Mouse (Mus musculus) kidney, embryonic 14.5 days (tissue): Measurements from ENCODE around the gene Aoc3. TPM values are rescaled to one million over a fixed set of nuclear protein-coding genes. Genes with fewer than 3 reads are reported as not detected.

ENCODE experiments used
- ATAC-seq: fragments of 200-750 bp; cut with Nextera tagmentation; 2 replicates; pipeline ENCODE4 v1.8.0; 2017; ENCODE audit warnings: moderate number of reproducible peaks, mild to moderate bottlenecking, moderate TSS enrichment, moderate library complexity; ENCODE audit not compliant: low FRiP score, low TSS enrichment
- H3K27ac ChIP-seq: fragments of 300-500 bp; sonication (generic); 2 replicates; pipeline ENCODE4 v1.5.1; 2014; ENCODE audit warnings: low read depth, mild to moderate bottlenecking, low read length, moderate library complexity, mixed read lengths
- H3K27me3 ChIP-seq: fragments of 300-500 bp; sonication (generic); 2 replicates; pipeline ENCODE4 v1.6.1; 2014; ENCODE audit warnings: mild to moderate bottlenecking, low read length; ENCODE audit not compliant: control insufficient read depth, insufficient read depth
- H3K36me3 ChIP-seq: fragments of 300-500 bp; sonication (generic); 2 replicates; pipeline ENCODE4 v1.6.1; 2014; ENCODE audit warnings: low read length, mixed read lengths; ENCODE audit not compliant: control insufficient read depth, insufficient read depth
- H3K4me1 ChIP-seq: fragments of 300-500 bp; sonication (generic); 2 replicates; pipeline ENCODE4 v1.6.1; 2014; ENCODE audit warnings: low read length, mixed read lengths; ENCODE audit not compliant: control insufficient read depth, insufficient read depth
- H3K4me2 ChIP-seq: fragments of 300-500 bp; sonication (generic); replicated peaks from 2 replicates; pipeline ENCODE4 v1.6.1; 2014; ENCODE audit warnings: low read depth, mild to moderate bottlenecking, low read length
- H3K4me3 ChIP-seq: fragments of 300-500 bp; sonication (generic); 2 replicates; pipeline ENCODE4 v1.5.1; 2014; ENCODE audit warnings: mild to moderate bottlenecking, low read length
- H3K9ac ChIP-seq: fragments of 300-500 bp; sonication (generic); 2 replicates; pipeline ENCODE4 v1.6.1; 2014; ENCODE audit warnings: low read depth, mild to moderate bottlenecking, low read length, moderate library complexity
- H3K9me3 ChIP-seq: fragments of 300-500 bp; sonication (generic); 2 replicates; pipeline ENCODE4 v1.6.1; 2016; ENCODE audit warnings: low read length; ENCODE audit not compliant: control insufficient read depth
- WGBS: fragments of 180-500 bp; shearing (Covaris S2); extraction: QIAGEN DNeasy Blood & Tissue Kit; methylation state at CpG from one replicate; pipeline ENCODE4 v1.1.7; 2014; 5-methylcytosine and 5-hydroxymethylcytosine counted together
- polyA plus RNA-seq: library from polyadenylated mRNA; unstranded; fragments of >200 nt; fragmentation: Nextera tagmentation; extraction: Ambion mirVana; gene quantifications from 2 replicates; pipeline ENCODE4 v1.2.1, GENCODE M21; 2014

The Aoc3 gene
- polyA plus RNA-seq, 1 experiment from 2014 or later, result 0.37 TPM

DNA sequence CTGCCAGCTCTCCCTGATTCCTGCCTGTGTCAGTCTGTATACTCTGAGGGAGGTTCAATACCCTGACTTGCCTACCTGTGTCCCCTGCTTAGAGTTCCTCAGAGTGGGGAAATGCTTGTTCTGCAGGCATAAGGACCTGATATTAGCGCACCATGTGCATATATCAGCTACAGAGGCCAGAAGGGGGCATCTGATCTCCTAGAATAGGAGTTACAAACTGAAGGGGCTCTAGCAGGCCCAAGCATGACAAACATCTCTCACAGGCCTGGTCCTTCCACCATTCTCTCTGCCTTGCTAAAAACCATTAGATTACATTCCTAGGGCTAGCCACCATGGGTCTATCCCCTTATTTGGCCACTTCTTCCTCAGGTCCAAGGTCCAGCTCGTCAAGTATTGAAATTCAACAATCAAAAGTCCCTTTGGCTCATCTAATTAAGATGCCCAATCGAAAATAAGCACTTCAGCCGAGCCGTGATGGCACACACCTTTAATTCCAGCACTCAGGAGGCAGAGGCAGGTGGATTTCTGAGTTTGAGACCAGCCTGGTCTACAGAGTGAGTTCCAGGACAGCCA, 24.1 kb downstream of the Aoc3 start:
- no peaks in the 10 kb centered on the region for H3K9me3 ChIP-seq
- no peak overlapping the region for H3K27ac ChIP-seq
- H3K4me2 ChIP-seq, result no peak overlapping the region
- H3K4me1 ChIP-seq, result 0 out of 2 replicates have a peak, but pooled peaks cover 4% of the 10 kb centered on the region
- no peaks in the 10 kb centered on the region for H3K36me3 ChIP-seq
- H3K9ac ChIP-seq, result no peak overlapping the region
- H3K4me3 ChIP-seq, result no peak overlapping the region
- no peak for ATAC-seq
- H3K27me3 ChIP-seq, result no peaks in the 10 kb centered on the region
- 81% methylated on average over 5 of the region's 5 CpGs for WGBS

DNA sequence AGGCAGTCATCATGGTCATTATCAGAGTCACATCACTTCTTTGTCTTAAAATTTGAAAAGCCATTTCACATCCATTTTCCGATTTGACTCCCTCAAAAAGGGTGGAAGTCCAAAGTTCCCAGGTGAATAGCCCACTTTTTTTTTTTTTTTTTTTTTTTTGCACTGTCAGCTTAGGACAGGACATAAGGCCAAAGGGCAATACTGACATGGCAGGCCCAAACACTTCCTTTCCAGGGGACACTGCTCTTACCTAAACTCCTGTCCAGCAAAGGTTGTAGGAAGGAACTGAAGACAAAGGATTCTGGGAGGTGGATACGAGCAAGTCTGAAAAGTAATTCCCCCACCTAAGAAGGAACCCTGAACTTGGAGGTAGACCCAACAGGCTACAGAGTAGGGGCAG, 25.5 kb downstream of the Aoc3 start:
- peaks cover 12% of the 10 kb centered on the region for H3K4me1 ChIP-seq
- no peak for ATAC-seq
- no peaks in the 10 kb centered on the region for H3K36me3 ChIP-seq
- H3K4me3 ChIP-seq, result no peak overlapping the region
- H3K27ac ChIP-seq, result no peak overlapping the region
- H3K9ac ChIP-seq, result no peak overlapping the region
- no peaks in the 10 kb centered on the region for H3K9me3 ChIP-seq
- 88% methylated on average over 2 of the region's 2 CpGs for WGBS
- H3K4me2 ChIP-seq, result no peak overlapping the region
- H3K27me3 ChIP-seq, result no peaks in the 10 kb centered on the region

DNA sequence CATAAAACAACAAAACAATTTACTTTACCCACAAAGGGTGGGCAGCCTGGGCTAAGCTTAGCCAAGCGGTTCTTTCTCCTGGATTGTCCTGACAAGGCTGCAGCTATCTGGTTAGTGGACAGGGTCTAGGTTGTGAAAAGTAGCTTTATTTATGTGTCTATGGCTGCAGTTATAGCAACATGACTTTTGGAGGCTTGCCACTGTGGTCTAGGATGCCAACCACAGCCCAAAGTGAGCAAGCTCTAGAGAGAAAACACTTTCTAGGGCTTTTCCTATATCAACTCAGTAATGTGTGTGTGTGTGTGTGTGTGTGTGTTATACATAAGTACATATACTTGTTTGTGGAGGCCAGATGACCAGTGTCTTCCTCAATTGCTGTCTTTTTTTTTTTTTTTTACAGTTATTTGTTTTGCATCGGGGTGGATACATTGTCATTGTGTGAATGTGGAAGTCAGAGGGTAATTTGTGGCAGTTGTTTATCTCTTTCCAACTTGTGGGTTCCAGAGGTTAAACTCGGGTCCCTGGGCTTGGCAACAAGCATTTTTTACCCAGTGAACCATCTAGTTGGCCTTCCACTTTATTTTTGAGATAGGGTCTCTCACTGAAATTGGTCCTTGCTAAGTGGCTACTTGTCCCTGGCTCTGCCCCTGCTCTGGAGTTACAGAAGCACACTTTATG, 27.2 kb downstream of the Aoc3 start:
- no peak overlapping the region for H3K9ac ChIP-seq
- no peak overlapping the region for H3K4me3 ChIP-seq
- peaks cover 12% of the 10 kb centered on the region for H3K4me1 ChIP-seq
- WGBS, result 84% methylated on average over 3 of the region's 3 CpGs
- no peaks in the 10 kb centered on the region for H3K36me3 ChIP-seq
- no peaks in the 10 kb centered on the region for H3K27me3 ChIP-seq
- no peak overlapping the region for H3K27ac ChIP-seq
- no peak overlapping the region for H3K4me2 ChIP-seq
- no peak for ATAC-seq
- H3K9me3 ChIP-seq, result no peaks in the 10 kb centered on the region

DNA sequence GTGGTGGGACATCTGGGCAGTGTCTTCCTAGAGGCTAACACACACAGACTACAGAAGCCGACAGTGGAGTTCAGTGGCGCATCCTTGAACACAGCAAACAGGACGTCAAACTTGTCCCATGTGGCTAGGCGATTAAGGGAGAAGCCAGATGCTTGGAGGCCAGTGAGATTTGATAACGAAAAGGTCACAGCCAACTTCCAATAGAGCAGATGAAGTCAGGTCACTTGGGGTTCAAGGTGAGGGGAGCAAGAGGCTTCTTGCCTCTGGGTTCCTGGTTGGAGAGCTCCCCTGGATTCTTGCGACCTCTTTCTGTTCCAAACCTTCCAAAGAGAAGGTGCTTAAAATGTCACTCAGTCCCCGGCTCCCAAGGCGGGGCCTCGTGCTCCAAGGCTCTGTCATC, 29.4 kb downstream of the Aoc3 start:
- Histone ChIP-seq H3K36me3 (no peaks in the 10 kb centered on the region), H3K4me2 (no peak overlapping the region), H3K4me1 (peaks cover 12% of the 10 kb centered on the region), H3K27me3 (no peaks in the 10 kb centered on the region), H3K4me3 (no peak overlapping the region), H3K9me3 (no peaks in the 10 kb centered on the region), H3K9ac (no peak overlapping the region), H3K27ac (no peak overlapping the region; the same call in 1 of the 2 replicates)
- ATAC-seq, result no peak
- WGBS, result 61% methylated on average over 9 of the region's 9 CpGs

DNA sequence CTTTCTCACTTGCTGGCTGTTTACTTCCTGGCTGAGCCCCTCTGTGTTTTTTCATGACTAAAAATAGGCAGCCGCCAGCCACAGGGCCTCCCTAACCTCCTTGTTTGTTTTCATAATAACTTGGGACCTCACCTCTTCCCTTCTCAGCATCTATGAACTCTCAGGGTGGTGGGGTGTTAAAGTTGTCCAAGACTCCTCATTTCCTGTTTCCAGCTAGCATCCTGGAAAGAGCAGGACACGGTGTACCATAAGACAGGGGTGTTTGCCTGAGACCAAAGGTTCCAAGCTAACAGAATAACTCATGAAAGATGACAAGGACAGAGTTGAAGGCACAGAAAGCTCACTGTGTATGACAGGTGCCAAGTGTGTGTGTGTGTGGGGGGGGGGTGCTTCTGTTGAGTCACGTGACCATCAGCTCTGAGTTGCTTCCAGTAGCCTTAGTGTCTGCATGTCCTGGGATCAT, 30.3 kb downstream of the Aoc3 start:
- WGBS, result 38% methylated on average over 3 of the region's 3 CpGs
- no peak; the same call in 1 of the 2 replicates for ATAC-seq

DNA sequence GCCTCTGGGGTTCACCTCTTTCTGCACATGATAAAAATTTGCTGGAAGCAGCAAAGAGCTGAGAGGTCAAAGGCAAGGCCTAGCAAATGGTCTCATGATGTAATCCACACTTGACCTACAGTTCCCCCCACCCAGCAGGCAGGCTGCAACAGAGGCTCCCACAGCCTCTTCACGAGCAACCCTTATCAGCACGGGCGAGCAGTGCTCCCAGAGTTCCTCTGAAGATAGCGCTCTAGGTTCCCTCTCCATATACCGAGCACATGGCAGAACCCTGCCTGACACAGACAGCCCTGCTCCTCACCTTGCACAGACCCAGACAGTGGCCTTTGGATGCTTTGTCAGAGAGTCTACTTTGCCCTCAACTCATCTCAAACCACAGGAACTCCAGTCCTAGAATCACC, 34.1 kb downstream of the Aoc3 start:
- peaks cover 12% of the 10 kb centered on the region for H3K4me1 ChIP-seq
- no peaks in the 10 kb centered on the region for H3K9me3 ChIP-seq
- H3K9ac ChIP-seq, result no peak overlapping the region
- 70% methylated on average over 3 of the region's 5 CpGs for WGBS
- H3K27ac ChIP-seq, result no peak overlapping the region
- no peak for ATAC-seq
- no peak overlapping the region for H3K4me2 ChIP-seq
- no peaks in the 10 kb centered on the region for H3K36me3 ChIP-seq
- no peaks in the 10 kb centered on the region for H3K27me3 ChIP-seq
- H3K4me3 ChIP-seq, result no peak overlapping the region

More for the DNA sequence above, 30.3 kb downstream of the Aoc3 start:
- H3K4me2 ChIP-seq, result no peak overlapping the region
- H3K9me3 ChIP-seq, result no peaks in the 10 kb centered on the region
- H3K36me3 ChIP-seq, result no peaks in the 10 kb centered on the region
- no peak overlapping the region for H3K9ac ChIP-seq
- H3K27me3 ChIP-seq, result no peaks in the 10 kb centered on the region
- H3K4me1 ChIP-seq, result peaks cover 12% of the 10 kb centered on the region
- H3K4me3 ChIP-seq, result no peak overlapping the region
- H3K27ac ChIP-seq, result peak overlapping the region; percentile 37; the same call in 1 of the 2 replicates

DNA sequence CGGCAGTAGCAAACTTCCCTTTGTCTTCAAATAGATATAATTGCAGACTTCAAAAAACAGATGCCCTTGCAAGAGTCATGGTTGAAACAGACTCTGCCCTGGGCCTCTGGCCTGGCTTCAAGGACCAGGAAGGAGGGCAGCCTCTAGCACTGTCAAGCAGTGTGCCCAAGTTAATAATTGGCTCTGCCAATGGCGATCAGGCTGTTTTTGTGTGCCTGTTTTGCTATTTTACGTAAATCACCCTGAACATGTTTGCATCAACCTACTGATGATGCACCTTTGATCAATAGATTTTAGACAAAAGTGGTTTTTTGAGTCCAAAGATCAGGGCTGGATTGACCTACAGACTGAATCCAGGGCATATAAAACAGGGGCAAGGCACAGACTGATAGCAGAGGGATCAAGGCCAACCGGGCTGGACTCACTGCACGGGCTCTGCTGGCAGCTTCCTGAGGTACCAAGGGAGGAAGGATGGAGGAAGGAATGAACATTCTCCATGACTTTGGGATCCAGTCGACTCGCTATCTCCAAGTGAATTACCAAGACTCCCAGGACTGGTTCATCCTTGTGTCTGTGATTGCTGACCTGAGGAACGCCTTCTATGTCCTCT, 37.0 kb downstream of the Aoc3 start, which contains the start of gene G6pc:
Gene G6pc (plus strand): TSS at position 236 of the 610 bp plus-strand sequence.
- ATAC-seq, result no peak
- Histone ChIP-seq H3K36me3 (no peaks in the 10 kb centered on the region), H3K4me2 (no peak within 1 kb of the TSS), H3K4me1 (no peaks in the 10 kb centered on the region), H3K4me3 (no peak within 1 kb of the TSS), H3K27ac (no peak within 1 kb of the TSS), H3K9ac (no peak within 1 kb of the TSS), H3K9me3 (no peaks in the 10 kb centered on the region), H3K27me3 (no peaks in the 10 kb centered on the region)
- WGBS, result 83% methylated on average over 8 of the region's 8 CpGs

DNA sequence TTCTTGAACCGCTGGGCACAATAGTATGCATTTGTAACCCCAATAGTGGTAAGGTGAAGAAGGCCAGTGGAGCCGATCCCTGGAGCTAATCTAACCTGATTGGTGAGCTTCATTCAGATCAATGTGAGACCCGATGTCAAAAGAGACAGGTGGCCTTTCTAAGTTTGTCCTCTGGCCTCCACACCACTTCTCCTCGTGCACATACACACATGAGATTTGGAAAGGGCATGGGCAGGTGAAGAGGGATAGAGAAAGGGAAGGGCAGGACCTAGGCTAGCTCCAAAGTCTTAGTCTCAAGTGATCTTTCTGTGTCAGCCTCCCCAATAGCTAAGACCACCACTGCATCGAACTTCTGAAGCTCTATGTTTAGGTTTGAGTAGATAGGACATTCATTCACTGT, 39.7 kb downstream of the Aoc3 start:
- ATAC-seq, result no peak
- Histone ChIP-seq H3K9me3 (no peaks in the 10 kb centered on the region), H3K27ac (no peak overlapping the region), H3K27me3 (no peaks in the 10 kb centered on the region), H3K4me2 (no peak overlapping the region), H3K36me3 (no peaks in the 10 kb centered on the region), H3K4me1 (no peaks in the 10 kb centered on the region), H3K9ac (no peak overlapping the region), H3K4me3 (no peak overlapping the region)
- 79% methylated on average over 5 of the region's 5 CpGs for WGBS

DNA sequence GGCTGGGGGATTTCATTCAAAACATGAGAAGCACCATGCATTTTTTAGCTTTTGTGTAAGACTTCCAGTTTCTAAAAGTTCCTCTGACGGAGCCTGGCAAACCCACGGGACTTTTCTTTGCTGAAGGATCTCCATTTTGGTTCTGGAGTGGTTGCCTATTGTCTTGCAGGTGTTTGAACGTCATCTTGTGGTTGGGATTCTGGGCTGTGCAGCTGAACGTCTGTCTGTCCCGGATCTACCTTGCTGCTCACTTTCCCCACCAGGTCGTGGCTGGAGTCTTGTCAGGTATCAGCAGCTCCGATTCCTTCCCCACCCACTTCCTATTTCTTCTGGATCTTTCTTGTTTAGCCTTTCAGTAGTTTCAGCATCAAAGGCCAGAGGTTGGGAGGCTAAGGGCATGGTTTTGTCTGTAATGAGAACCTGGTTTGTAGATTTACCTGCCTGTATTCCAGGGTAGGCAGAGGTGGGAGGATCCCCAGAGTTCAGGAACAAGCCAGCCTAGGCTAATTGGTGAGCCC, 44.1 kb downstream of the Aoc3 start:
- no peak for ATAC-seq

More for the DNA sequence above, 44.1 kb downstream of the Aoc3 start:
- Histone ChIP-seq H3K9ac (no peak overlapping the region), H3K36me3 (no peaks in the 10 kb centered on the region), H3K9me3 (no peaks in the 10 kb centered on the region), H3K27me3 (no peaks in the 10 kb centered on the region), H3K4me2 (no peak overlapping the region), H3K27ac (no peak overlapping the region), H3K4me3 (no peak overlapping the region), H3K4me1 (no peaks in the 10 kb centered on the region)
- 74% methylated on average over 7 of the region's 7 CpGs for WGBS
